Mouse (Mus musculus) neural tube, embryonic 15.5 days (tissue): ENCODE measurements at regions not wholly inside any gene's neighbourhood (a gene's known extent, or its start where the extent isn't known, plus 50 kb on each side); places are given as distances from the start of the nearest gene placed in this dataset.
"Not testable (repeated sequence)": the region's sequence is repeated elsewhere in the genome, so short reads cannot be mapped to it uniquely, and the experiment has no call there.

Experiments used
- ATAC-seq: fragments of 200-750 bp; cut with Nextera tagmentation; 2 replicates; pipeline ENCODE4 v1.8.0; 2017; ENCODE audit warnings: mild to moderate bottlenecking, moderate TSS enrichment, moderate library complexity; ENCODE audit not compliant: low FRiP score
- H3K27ac ChIP-seq: fragments of 300-500 bp; sonication (generic); replicated peaks from 2 replicates; pipeline ENCODE4 v1.5.1; 2015; ENCODE audit warnings: mild to moderate bottlenecking, inconsistent platforms
- H3K27me3 ChIP-seq: fragments of 300-500 bp; sonication (generic); replicated peaks from 2 replicates; pipeline ENCODE4 v1.6.1; 2015; ENCODE audit warnings: inconsistent platforms
- H3K36me3 ChIP-seq: fragments of 300-500 bp; sonication (generic); 2 replicates; pipeline ENCODE4 v1.6.1; 2015; ENCODE audit warnings: inconsistent platforms
- H3K4me1 ChIP-seq: fragments of 300-500 bp; sonication (generic); 2 replicates; pipeline ENCODE4 v1.6.1; 2015; ENCODE audit warnings: inconsistent platforms
- H3K4me2 ChIP-seq: fragments of 300-500 bp; sonication (generic); 2 replicates; pipeline ENCODE4 v1.6.1; 2015; ENCODE audit warnings: inconsistent platforms, mild to moderate bottlenecking, moderate library complexity
- H3K4me3 ChIP-seq: fragments of 300-500 bp; sonication (generic); replicated peaks from 2 replicates; pipeline ENCODE4 v1.5.1; 2015; ENCODE audit warnings: mild to moderate bottlenecking, inconsistent platforms
- H3K9ac ChIP-seq: fragments of 300-500 bp; sonication (generic); replicated peaks from 2 replicates; pipeline ENCODE4 v1.6.1; 2015; ENCODE audit warnings: mild to moderate bottlenecking, inconsistent platforms
- H3K9me3 ChIP-seq: fragments of 300-500 bp; sonication (generic); replicated peaks from 2 replicates; pipeline ENCODE4 v1.6.1; 2016; ENCODE audit warnings: inconsistent platforms
- WGBS: fragments of 180-500 bp; shearing (Covaris S2); methylation state at CpG from one replicate; pipeline ENCODE4 v1.1.7; 2015; ENCODE audit warnings: mixed read lengths; 5-methylcytosine and 5-hydroxymethylcytosine counted together

- no peak for ATAC-seq
- Histone ChIP-seq H3K27ac (no peak overlapping the region), H3K27me3 (no peaks in the 10 kb centered on the region), H3K36me3 (no peaks in the 10 kb centered on the region), H3K9me3 (no peaks in the 10 kb centered on the region), H3K4me2 (no peak overlapping the region), H3K4me3 (no peak overlapping the region), H3K9ac (no peak overlapping the region), H3K4me1 (no peaks in the 10 kb centered on the region)
- 85% methylated on average over 1 of the region's 1 CpGs for WGBS
Observed at GRCm38 (mm10) chr16:49441225-49441624, 257.8 kb upstream of the Ift57 start.

DNA sequence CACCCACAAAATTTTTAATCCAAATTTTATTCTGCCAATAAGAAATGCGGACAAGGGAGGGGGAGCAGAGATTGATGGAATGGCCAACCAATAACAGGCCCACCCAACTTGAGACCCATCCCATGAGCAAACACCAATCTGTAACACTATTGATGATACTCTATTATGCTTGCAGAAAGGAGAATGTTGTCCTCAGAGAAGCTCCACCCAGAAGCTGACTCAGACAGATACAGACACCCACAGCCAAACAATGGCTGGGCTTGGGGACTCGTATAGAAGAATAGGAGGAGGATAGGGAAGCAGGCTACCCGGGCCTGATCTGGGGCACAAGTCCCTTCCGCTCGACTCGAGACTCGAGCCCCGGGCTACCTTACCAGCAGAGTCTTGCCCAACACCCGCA is 251.7 kb upstream of the Ift57 start:
- H3K9ac ChIP-seq, H3K4me2 ChIP-seq, H3K27ac ChIP-seq, H3K4me1 ChIP-seq, ATAC-seq, H3K27me3 ChIP-seq, H3K4me3 ChIP-seq, H3K36me3 ChIP-seq, H3K9me3 ChIP-seq: not testable (repeated sequence)
- WGBS = 99% methylated on average over 8 of the region's 9 CpGs

GRCm38 (mm10) chr16:49493881-49494280 is 205.2 kb upstream of the Ift57 start:
- Histone ChIP-seq H3K4me2 (no peak overlapping the region), H3K27me3 (no peaks in the 10 kb centered on the region), H3K4me3 (no peak overlapping the region), H3K27ac (no peak overlapping the region), H3K4me1 (no peaks in the 10 kb centered on the region), H3K9me3 (no peaks in the 10 kb centered on the region), H3K36me3 (no peaks in the 10 kb centered on the region), H3K9ac (no peak overlapping the region)
- WGBS = 91% methylated on average over 8 of the region's 8 CpGs
- ATAC-seq = no peak

DNA sequence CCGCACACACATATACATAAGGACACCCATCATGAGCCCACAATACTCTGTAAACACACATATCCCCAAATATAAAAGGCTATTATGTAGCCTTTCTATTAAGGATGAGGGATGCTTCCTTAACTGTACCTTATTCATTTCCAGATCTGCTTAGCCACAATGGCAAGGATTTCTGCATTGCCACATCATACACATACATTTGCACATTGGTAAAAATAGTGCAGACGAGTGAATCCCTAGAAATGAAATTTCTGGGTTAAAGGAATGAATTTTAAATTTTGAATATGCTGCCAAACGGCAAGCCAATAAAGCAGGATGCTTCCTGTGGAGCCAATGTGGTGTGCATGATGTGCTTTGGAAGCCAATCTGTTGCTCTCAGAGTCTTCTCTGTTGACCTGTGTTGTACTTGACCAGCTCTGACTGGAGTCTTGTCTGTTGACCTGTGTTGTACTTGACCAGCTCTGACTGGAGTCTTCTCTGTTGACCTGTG is 201.5 kb upstream of the Ift57 start:
- H3K27ac ChIP-seq = no peak overlapping the region
- ATAC-seq = no peak
- H3K9me3 ChIP-seq = no peaks in the 10 kb centered on the region
- H3K36me3 ChIP-seq = no peaks in the 10 kb centered on the region
- no peak overlapping the region for H3K4me3 ChIP-seq
- H3K4me2 ChIP-seq = no peak overlapping the region
- no peaks in the 10 kb centered on the region for H3K27me3 ChIP-seq
- no peaks in the 10 kb centered on the region for H3K4me1 ChIP-seq
- no peak overlapping the region for H3K9ac ChIP-seq
- 87% methylated on average over 3 of the region's 3 CpGs for WGBS

GRCm38 (mm10) chr16:49500818-49501217 is 198.2 kb upstream of the Ift57 start:
- WGBS = 31% methylated on average over 4 of the region's 4 CpGs
- Histone ChIP-seq H3K4me3 (no peak overlapping the region), H3K27ac (no peak overlapping the region), H3K9me3 (no peaks in the 10 kb centered on the region), H3K36me3 (no peaks in the 10 kb centered on the region), H3K4me1 (no peaks in the 10 kb centered on the region), H3K4me2 (no peak overlapping the region), H3K9ac (no peak overlapping the region), H3K27me3 (no peaks in the 10 kb centered on the region)
- ATAC-seq = peak; percentile 59; the same call in 1 of the 2 replicates

DNA sequence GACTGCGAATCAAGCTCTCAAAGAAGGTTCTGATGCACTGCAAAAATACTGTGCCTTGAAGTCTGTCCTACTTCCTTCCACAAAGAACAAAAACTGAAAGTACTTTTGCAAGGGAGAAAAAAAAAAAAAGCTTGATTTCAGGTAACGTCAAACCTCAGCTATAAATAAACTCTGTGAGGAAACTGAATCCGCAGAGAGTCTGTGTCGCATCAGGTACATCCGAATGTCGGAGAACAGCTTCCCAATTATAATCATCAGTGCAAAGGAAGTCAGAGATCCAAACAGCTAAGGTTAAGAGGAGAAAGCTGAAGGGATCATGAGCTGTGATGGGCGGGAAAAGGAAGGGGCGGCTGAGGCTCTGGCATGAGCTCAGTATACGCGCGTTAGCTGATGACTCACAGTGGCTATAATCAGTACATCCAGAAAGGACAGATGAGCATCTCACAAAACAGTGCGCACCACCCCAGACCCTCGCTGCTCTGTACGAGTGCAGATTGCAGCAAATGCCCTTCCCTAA is 195.1 kb upstream of the Ift57 start:
- no peak overlapping the region for H3K4me3 ChIP-seq
- no peak overlapping the region for H3K4me2 ChIP-seq
- no peaks in the 10 kb centered on the region for H3K36me3 ChIP-seq
- 83% methylated on average over 14 of the region's 14 CpGs for WGBS
- no peak for ATAC-seq
- no peaks in the 10 kb centered on the region for H3K4me1 ChIP-seq
- H3K27me3 ChIP-seq = no peaks in the 10 kb centered on the region
- no peak overlapping the region for H3K27ac ChIP-seq
- H3K9ac ChIP-seq = no peak overlapping the region
- no peaks in the 10 kb centered on the region for H3K9me3 ChIP-seq

GRCm38 (mm10) chr16:49504669-49505068 is 194.4 kb upstream of the Ift57 start:
- Histone ChIP-seq H3K27ac (no peak overlapping the region), H3K4me2 (no peak overlapping the region), H3K4me3 (no peak overlapping the region), H3K9me3 (no peaks in the 10 kb centered on the region), H3K36me3 (no peaks in the 10 kb centered on the region), H3K27me3 (no peaks in the 10 kb centered on the region), H3K9ac (no peak overlapping the region), H3K4me1 (no peaks in the 10 kb centered on the region)
- ATAC-seq = no peak
- WGBS = 91% methylated on average over 6 of the region's 6 CpGs

DNA sequence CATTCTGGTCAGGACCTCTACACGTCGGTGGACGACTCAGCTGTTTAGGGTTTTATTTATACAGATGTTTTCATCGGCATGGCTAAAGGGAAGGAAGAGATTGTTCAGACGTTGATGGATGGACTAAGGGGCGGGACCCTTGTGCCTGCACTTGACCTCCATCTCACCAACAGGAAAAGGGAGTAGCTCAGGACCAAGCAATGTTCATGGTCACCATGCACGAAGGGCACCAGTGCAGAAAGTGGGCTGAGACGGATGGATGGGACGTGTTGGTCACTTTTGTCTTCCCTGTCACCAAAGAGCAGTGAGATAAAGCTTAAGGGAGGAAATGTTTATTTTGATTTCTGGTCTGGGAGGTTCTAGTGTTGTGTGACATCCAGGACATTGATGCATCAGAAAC is 193.8 kb upstream of the Ift57 start:
- H3K36me3 ChIP-seq = no peaks in the 10 kb centered on the region
- no peak overlapping the region for H3K4me3 ChIP-seq
- H3K9me3 ChIP-seq = no peaks in the 10 kb centered on the region
- H3K4me2 ChIP-seq = no peak overlapping the region
- H3K9ac ChIP-seq = no peak overlapping the region
- no peaks in the 10 kb centered on the region for H3K4me1 ChIP-seq
- H3K27me3 ChIP-seq = no peaks in the 10 kb centered on the region
- 77% methylated on average over 9 of the region's 9 CpGs for WGBS
- ATAC-seq = no peak
- H3K27ac ChIP-seq = no peak overlapping the region

GRCm38 (mm10) chr16:49518844-49519243 is 180.2 kb upstream of the Ift57 start:
- ATAC-seq = no peak
- no peaks in the 10 kb centered on the region for H3K9me3 ChIP-seq
- H3K4me3 ChIP-seq = no peak overlapping the region
- no peaks in the 10 kb centered on the region for H3K4me1 ChIP-seq
- H3K27ac ChIP-seq = no peak overlapping the region
- no peaks in the 10 kb centered on the region for H3K36me3 ChIP-seq
- WGBS = 95% methylated on average over 3 of the region's 3 CpGs
- no peak overlapping the region for H3K9ac ChIP-seq
- H3K4me2 ChIP-seq = no peak overlapping the region
- H3K27me3 ChIP-seq = no peaks in the 10 kb centered on the region

- no peak overlapping the region for H3K4me3 ChIP-seq
- H3K9ac ChIP-seq = no peak overlapping the region
- 83% methylated on average over 3 of the region's 3 CpGs for WGBS
- no peaks in the 10 kb centered on the region for H3K4me1 ChIP-seq
- no peaks in the 10 kb centered on the region for H3K27me3 ChIP-seq
- no peaks in the 10 kb centered on the region for H3K9me3 ChIP-seq
- H3K27ac ChIP-seq = no peak overlapping the region
- ATAC-seq = no peak
- no peaks in the 10 kb centered on the region for H3K36me3 ChIP-seq
- H3K4me2 ChIP-seq = no peak overlapping the region
Observed at GRCm38 (mm10) chr16:49520411-49520810, 178.6 kb upstream of the Ift57 start.

- Histone ChIP-seq H3K4me2 (no peak overlapping the region), H3K27ac (no peak overlapping the region), H3K9me3 (no peaks in the 10 kb centered on the region), H3K4me3 (no peak overlapping the region), H3K4me1 (no peaks in the 10 kb centered on the region), H3K27me3 (no peaks in the 10 kb centered on the region), H3K9ac (no peak overlapping the region), H3K36me3 (no peaks in the 10 kb centered on the region)
- ATAC-seq = no peak
- 53% methylated on average over 2 of the region's 2 CpGs for WGBS
Observed at GRCm38 (mm10) chr16:49521685-49522084, 177.3 kb upstream of the Ift57 start.

GRCm38 (mm10) chr16:49522576-49522975 is 176.5 kb upstream of the Ift57 start:
- no peaks in the 10 kb centered on the region for H3K4me1 ChIP-seq
- no peak for ATAC-seq
- no peaks in the 10 kb centered on the region for H3K36me3 ChIP-seq
- no peaks in the 10 kb centered on the region for H3K27me3 ChIP-seq
- H3K9me3 ChIP-seq = no peaks in the 10 kb centered on the region
- H3K4me3 ChIP-seq = no peak overlapping the region
- WGBS = 62% methylated on average over 5 of the region's 5 CpGs
- no peak overlapping the region for H3K9ac ChIP-seq
- H3K27ac ChIP-seq = no peak overlapping the region
- no peak overlapping the region for H3K4me2 ChIP-seq

DNA sequence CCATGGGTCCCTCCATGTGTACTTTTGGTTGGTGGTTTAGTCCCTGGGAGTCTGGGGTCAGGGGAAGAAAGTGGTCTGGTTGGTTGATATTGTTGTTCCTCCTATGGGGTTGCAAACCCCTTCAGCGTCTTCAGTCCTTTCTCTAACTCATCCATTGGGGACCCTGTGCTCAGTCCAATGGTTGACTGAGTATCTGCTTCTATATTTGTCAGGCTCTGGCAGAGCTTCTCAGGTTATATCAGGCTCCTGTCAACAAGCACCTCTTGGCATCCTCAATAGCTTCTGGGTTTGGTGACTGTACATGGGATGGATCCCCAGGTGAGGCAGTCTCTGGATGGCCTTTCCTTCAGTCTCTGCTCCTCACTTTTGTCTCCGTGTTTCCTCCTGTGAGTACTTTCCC is 170.4 kb upstream of the Ift57 start:
- not testable (repeated sequence) for H3K9ac ChIP-seq, H3K36me3 ChIP-seq, H3K4me3 ChIP-seq, H3K27ac ChIP-seq, H3K27me3 ChIP-seq, H3K4me2 ChIP-seq, ATAC-seq, H3K9me3 ChIP-seq, H3K4me1 ChIP-seq
- WGBS = 87% methylated on average over 2 of the region's 2 CpGs
